Mouse (Mus musculus): ENCODE results near the gene A630089N07Rik. TPM values are rescaled to one million over a fixed set of nuclear protein-coding genes. Genes with fewer than 3 reads are reported as not detected.
A peak's percentile ranks its signal among the peaks of the same experiment; 100 is the strongest.
"Not testable (repeated sequence)": the region's sequence is repeated elsewhere in the genome, so short reads cannot be mapped to it uniquely, and the experiment has no call there.

The A630089N07Rik gene
- total and polyA plus RNA-seq, 3 experiments = 0.84 to 1.8 (median 1.5) TPM

GRCm38 (mm10) chr16:98022657-98023345 lies 59.4 kb downstream of the A630089N07Rik start:
- no peaks in the 10 kb centered on the region for H3K36me3 ChIP-seq (ENCODE audit: control insufficient read depth, insufficient read depth, low read length)
- H3K27ac ChIP-seq = no peak overlapping the region
- TF ChIP-seq EP300 (IDR thresholded peaks at IDR 0.05; ENCODE audit: insufficient read depth, low read depth, low read length) = no peak
- TF ChIP-seq POLR2A (IDR thresholded peaks at IDR 0.05; ENCODE audit: insufficient read depth, low read depth, low read length) = no peak
- TF ChIP-seq CTCF (IDR thresholded peaks at IDR 0.05) = peak; percentile 55
- H3K4me1 ChIP-seq (ENCODE audit: control insufficient read depth, insufficient read depth, low read length) = no peaks in the 10 kb centered on the region
- no peaks in the 10 kb centered on the region for H3K79me2 ChIP-seq (replicated peaks; ENCODE audit: control insufficient read depth, insufficient read depth, low read length)
- H3K9ac ChIP-seq (ENCODE audit: low read depth, low read length) = no peak overlapping the region
- H3K27me3 ChIP-seq (ENCODE audit: control insufficient read depth, insufficient read depth, low read length) = no peaks in the 10 kb centered on the region
- no peak for DNase-seq
- intact Hi-C loops (cut with DNase I) = no loop called here
- 72% methylated on average over 2 of the region's 2 CpGs for WGBS
- no peak overlapping the region for H3K4me3 ChIP-seq

- intact Hi-C loops (cut with DNase I) = no loop called here
- DNase-seq = no peak
- no peak overlapping the region for H3K4me3 ChIP-seq
- no peak overlapping the region for H3K9ac ChIP-seq (ENCODE audit: low read depth, low read length)
- no peaks in the 10 kb centered on the region for H3K27me3 ChIP-seq (ENCODE audit: control insufficient read depth, insufficient read depth, low read length)
- H3K27ac ChIP-seq = no peak overlapping the region
- H3K36me3 ChIP-seq (ENCODE audit: control insufficient read depth, insufficient read depth, low read length) = no peaks in the 10 kb centered on the region
- 97% methylated on average over 3 of the region's 3 CpGs for WGBS
- no peaks in the 10 kb centered on the region for H3K4me1 ChIP-seq (ENCODE audit: control insufficient read depth, insufficient read depth, low read length)
- no peak for TF ChIP-seq CTCF (IDR thresholded peaks at IDR 0.05)
- H3K79me2 ChIP-seq (replicated peaks; ENCODE audit: control insufficient read depth, insufficient read depth, low read length) = no peaks in the 10 kb centered on the region
Observed at GRCm38 (mm10) chr16:98022081-98022480, 60.2 kb downstream of the A630089N07Rik start.

GRCm38 (mm10) chr16:97997383-97997731 lies 84.9 kb downstream of the A630089N07Rik start:
- not testable (repeated sequence) for H3K4me1 ChIP-seq (ENCODE audit: control insufficient read depth, insufficient read depth, low read length); H3K36me3 ChIP-seq (ENCODE audit: control insufficient read depth, insufficient read depth, low read length); H3K27me3 ChIP-seq (ENCODE audit: control insufficient read depth, insufficient read depth, low read length); DNase-seq; H3K79me2 ChIP-seq (replicated peaks; ENCODE audit: control insufficient read depth, insufficient read depth, low read length)
- 0% methylated on average over 8 of the region's 8 CpGs for WGBS
- Histone ChIP-seq H3K27ac (peak overlapping the region; percentile 94), H3K4me3 (peak overlapping the region; percentile 57), H3K9ac (ENCODE audit: low read depth, low read length) (peak overlapping the region; percentile 41)
- intact Hi-C loops (cut with DNase I) = loop anchor here (1.0 to 5.0 kb wide), 2 partner anchors 35 to 145 kb away; partner anchors contain the start of genes C2cd2, Prdm15 and Zbtb21

GRCm38 (mm10) chr16:97996616-97997382 lies 85.5 kb downstream of the A630089N07Rik start, which contains the start of gene B230307C23Rik:
B230307C23Rik (plus strand) TSS chr16:97997315.
- Histone ChIP-seq H3K4me1 (ENCODE audit: control insufficient read depth, insufficient read depth, low read length) (peaks cover 3% of the 10 kb centered on the region), H3K36me3 (ENCODE audit: control insufficient read depth, insufficient read depth, low read length) (peaks cover 3% of the 10 kb centered on the region; the same call in 1 of the 2 replicates), H3K9ac (ENCODE audit: low read depth, low read length) (peak within 1 kb of the TSS; percentile 56), H3K27ac (peak within 1 kb of the TSS; percentile 94), H3K79me2 (replicated peaks; ENCODE audit: control insufficient read depth, insufficient read depth, low read length) (no peaks in the 10 kb centered on the region), H3K4me3 (peak within 1 kb of the TSS; percentile 57), H3K27me3 (ENCODE audit: control insufficient read depth, insufficient read depth, low read length) (no peaks in the 10 kb centered on the region)
- peak; percentile 83 to 90 for DNase-seq
- peak; percentile 73 for TF ChIP-seq POLR2A (IDR thresholded peaks at IDR 0.05; ENCODE audit: insufficient read depth, low read depth, low read length)
- TF ChIP-seq EP300 (IDR thresholded peaks at IDR 0.05; ENCODE audit: insufficient read depth, low read depth, low read length) = no peak
- no peak for TF ChIP-seq CTCF (IDR thresholded peaks at IDR 0.05)
- intact Hi-C loops (cut with DNase I) = loop anchor here (1.0 to 5.0 kb wide), 2 partner anchors 34 to 144 kb away; partner anchors contain the start of genes C2cd2, Prdm15 and Zbtb21
- WGBS = 2% methylated on average over 22 of the region's 22 CpGs

- Histone ChIP-seq H3K36me3 (ENCODE audit: control insufficient read depth, insufficient read depth, low read length) (peaks cover 3% of the 10 kb centered on the region; the same call in 1 of the 2 replicates), H3K4me1 (ENCODE audit: control insufficient read depth, insufficient read depth, low read length) (peaks cover 3% of the 10 kb centered on the region), H3K27ac (peak overlapping the region; percentile 94), H3K9ac (ENCODE audit: low read depth, low read length) (no peak overlapping the region; the same call in 1 of the 2 replicates), H3K4me3 (peak overlapping the region; percentile 57), H3K79me2 (replicated peaks; ENCODE audit: control insufficient read depth, insufficient read depth, low read length) (no peaks in the 10 kb centered on the region), H3K27me3 (ENCODE audit: control insufficient read depth, insufficient read depth, low read length) (no peaks in the 10 kb centered on the region)
- peak; percentile 56 to 75 for DNase-seq
- 7% methylated on average over 1 of the region's 1 CpGs for WGBS
- TF ChIP-seq POLR2A (IDR thresholded peaks at IDR 0.05; ENCODE audit: insufficient read depth, low read depth, low read length) (no peak), EP300 (IDR thresholded peaks at IDR 0.05; ENCODE audit: insufficient read depth, low read depth, low read length) (0 out of 2 replicates have a peak, but pooled peaks have one; percentile 17), CTCF (IDR thresholded peaks at IDR 0.05) (no peak)
- intact Hi-C loops (cut with DNase I) = loop anchor here (5.0 kb wide), 1 partner anchor 144 kb away; the partner anchor contains the start of gene Prdm15
Observed at GRCm38 (mm10) chr16:97995849-97996615, 86.2 kb downstream of the A630089N07Rik start.

GRCm38 (mm10) chr16:97992477-97992876 lies 89.8 kb downstream of the A630089N07Rik start:
- not testable (repeated sequence) for H3K9ac ChIP-seq (ENCODE audit: low read depth, low read length); H3K27me3 ChIP-seq (ENCODE audit: control insufficient read depth, insufficient read depth, low read length); H3K4me3 ChIP-seq; H3K79me2 ChIP-seq (replicated peaks; ENCODE audit: control insufficient read depth, insufficient read depth, low read length); H3K27ac ChIP-seq; H3K36me3 ChIP-seq (ENCODE audit: control insufficient read depth, insufficient read depth, low read length); DNase-seq; H3K4me1 ChIP-seq (ENCODE audit: control insufficient read depth, insufficient read depth, low read length)
- WGBS = 70% methylated on average over 3 of the region's 3 CpGs
- intact Hi-C loops (cut with DNase I) = loop anchor here (2.0 kb wide), 1 partner anchor 188 kb away; no protein-coding TSS in a partner anchor
